Mouse (Mus musculus): ENCODE measurements around the gene Gtf2h1. TPM values are rescaled to one million over a fixed set of nuclear protein-coding genes. Genes with fewer than 3 reads are reported as not detected.

The Gtf2h1 gene
- 52.3 and 56.7 TPM in 2 replicates for polyA plus RNA-seq (2015; fragmentation: Nextera tagmentation; extraction: Ambion mirVana)

GRCm38 (mm10) chr7:46795287-46796205 is at the start of gene Gtf2h1, which contains the start of gene Hps5:
Gtf2h1 (plus strand) TSS chr7:46796103.
Hps5 (minus strand) TSS chr7:46796064.
- H3K4me3 ChIP-seq (replicated peaks; ENCODE audit: low read length), result peak within 1 kb of the TSS; percentile 95
- under 1% methylated on average over 68 of the region's 75 CpGs for WGBS

GRCm38 (mm10) chr7:46746381-46746780 is 49.5 kb upstream of the Gtf2h1 start:
- Histone ChIP-seq H3K27ac (ENCODE audit: low read length) (no peak overlapping the region), H3K4me3 (replicated peaks; ENCODE audit: low read length) (no peak overlapping the region), H3K4me2 (ENCODE audit: low read length) (no peak overlapping the region), H3K27me3 (replicated peaks; ENCODE audit: control insufficient read depth, insufficient read depth, low read length) (no peaks in the 10 kb centered on the region), H3K9ac (replicated peaks; ENCODE audit: low read depth, low read length) (no peak overlapping the region), H3K36me3 (ENCODE audit: control insufficient read depth, insufficient read depth) (no peaks in the 10 kb centered on the region), H3K9me3 (ENCODE audit: control insufficient read depth, low read length) (no peaks in the 10 kb centered on the region), H3K4me1 (replicated peaks; ENCODE audit: control insufficient read depth, insufficient read depth, low read length) (no peaks in the 10 kb centered on the region)
- 92% methylated on average over 7 of the region's 7 CpGs for WGBS
- ATAC-seq, result no peak

More at GRCm38 (mm10) chr7:46795287-46796205, at the start of gene Gtf2h1, which contains the start of gene Hps5:
- H3K9me3 ChIP-seq (ENCODE audit: control insufficient read depth, low read length), result no peaks in the 10 kb centered on the region
- no peaks in the 10 kb centered on the region; the same call in 1 of the 2 replicates for H3K36me3 ChIP-seq (ENCODE audit: control insufficient read depth, insufficient read depth)
- no peaks in the 10 kb centered on the region for H3K27me3 ChIP-seq (replicated peaks; ENCODE audit: control insufficient read depth, insufficient read depth, low read length)
- peak within 1 kb of the TSS; percentile 87 for H3K9ac ChIP-seq (replicated peaks; ENCODE audit: low read depth, low read length)
- H3K27ac ChIP-seq (ENCODE audit: low read length), result peak within 1 kb of the TSS; percentile 86
- ATAC-seq, result peak; percentile 97
- H3K4me1 ChIP-seq (replicated peaks; ENCODE audit: control insufficient read depth, insufficient read depth, low read length), result peaks cover 20% of the 10 kb centered on the region
- peak within 1 kb of the TSS; percentile 71 for H3K4me2 ChIP-seq (ENCODE audit: low read length)

GRCm38 (mm10) chr7:46748459-46748858 is 47.4 kb upstream of the Gtf2h1 start:
- Histone ChIP-seq H3K4me3 (replicated peaks; ENCODE audit: low read length) (no peak overlapping the region), H3K4me2 (ENCODE audit: low read length) (no peak overlapping the region), H3K27me3 (replicated peaks; ENCODE audit: control insufficient read depth, insufficient read depth, low read length) (no peaks in the 10 kb centered on the region), H3K9ac (replicated peaks; ENCODE audit: low read depth, low read length) (no peak overlapping the region), H3K4me1 (replicated peaks; ENCODE audit: control insufficient read depth, insufficient read depth, low read length) (no peaks in the 10 kb centered on the region), H3K27ac (ENCODE audit: low read length) (no peak overlapping the region), H3K9me3 (ENCODE audit: control insufficient read depth, low read length) (no peaks in the 10 kb centered on the region), H3K36me3 (ENCODE audit: control insufficient read depth, insufficient read depth) (no peaks in the 10 kb centered on the region)
- ATAC-seq, result no peak
- 31% methylated on average over 3 of the region's 3 CpGs for WGBS

GRCm38 (mm10) chr7:46751490-46751889 is 44.4 kb upstream of the Gtf2h1 start, which contains the start of gene Saa2:
Saa2 (plus strand) TSS chr7:46751790.
- Histone ChIP-seq H3K4me3 (replicated peaks; ENCODE audit: low read length) (no peak within 1 kb of the TSS), H3K9me3 (ENCODE audit: control insufficient read depth, low read length) (no peaks in the 10 kb centered on the region), H3K27ac (ENCODE audit: low read length) (no peak within 1 kb of the TSS), H3K4me1 (replicated peaks; ENCODE audit: control insufficient read depth, insufficient read depth, low read length) (no peaks in the 10 kb centered on the region), H3K36me3 (ENCODE audit: control insufficient read depth, insufficient read depth) (no peaks in the 10 kb centered on the region), H3K9ac (replicated peaks; ENCODE audit: low read depth, low read length) (no peak within 1 kb of the TSS), H3K4me2 (ENCODE audit: low read length) (no peak within 1 kb of the TSS), H3K27me3 (replicated peaks; ENCODE audit: control insufficient read depth, insufficient read depth, low read length) (no peaks in the 10 kb centered on the region)
- WGBS, result 80% methylated on average over 3 of the region's 3 CpGs
- no peak for ATAC-seq

GRCm38 (mm10) chr7:46761049-46761795 is 34.7 kb upstream of the Gtf2h1 start:
- H3K4me3 ChIP-seq (replicated peaks; ENCODE audit: low read length), result no peak overlapping the region
- no peak for ATAC-seq
- no peaks in the 10 kb centered on the region for H3K4me1 ChIP-seq (replicated peaks; ENCODE audit: control insufficient read depth, insufficient read depth, low read length)
- H3K27ac ChIP-seq (ENCODE audit: low read length), result no peak overlapping the region
- H3K27me3 ChIP-seq (replicated peaks; ENCODE audit: control insufficient read depth, insufficient read depth, low read length), result no peaks in the 10 kb centered on the region
- 72% methylated on average over 11 of the region's 11 CpGs for WGBS
- no peak overlapping the region for H3K9ac ChIP-seq (replicated peaks; ENCODE audit: low read depth, low read length)
- no peaks in the 10 kb centered on the region for H3K9me3 ChIP-seq (ENCODE audit: control insufficient read depth, low read length)
- H3K4me2 ChIP-seq (ENCODE audit: low read length), result no peak overlapping the region
- peaks cover 4% of the 10 kb centered on the region for H3K36me3 ChIP-seq (ENCODE audit: control insufficient read depth, insufficient read depth)

GRCm38 (mm10) chr7:46762601-46763000 is 33.3 kb upstream of the Gtf2h1 start:
- no peak overlapping the region for H3K9ac ChIP-seq (replicated peaks; ENCODE audit: low read depth, low read length)
- H3K36me3 ChIP-seq (ENCODE audit: control insufficient read depth, insufficient read depth), result peaks cover 4% of the 10 kb centered on the region
- H3K27ac ChIP-seq (ENCODE audit: low read length), result no peak overlapping the region
- no peak overlapping the region for H3K4me3 ChIP-seq (replicated peaks; ENCODE audit: low read length)
- no peak overlapping the region for H3K4me2 ChIP-seq (ENCODE audit: low read length)
- H3K4me1 ChIP-seq (replicated peaks; ENCODE audit: control insufficient read depth, insufficient read depth, low read length), result no peaks in the 10 kb centered on the region
- H3K27me3 ChIP-seq (replicated peaks; ENCODE audit: control insufficient read depth, insufficient read depth, low read length), result no peaks in the 10 kb centered on the region
- 95% methylated on average over 5 of the region's 5 CpGs for WGBS
- ATAC-seq, result no peak
- H3K9me3 ChIP-seq (ENCODE audit: control insufficient read depth, low read length), result no peaks in the 10 kb centered on the region

GRCm38 (mm10) chr7:46764672-46765071 is 31.2 kb upstream of the Gtf2h1 start:
- Histone ChIP-seq H3K27me3 (replicated peaks; ENCODE audit: control insufficient read depth, insufficient read depth, low read length) (no peaks in the 10 kb centered on the region), H3K4me1 (replicated peaks; ENCODE audit: control insufficient read depth, insufficient read depth, low read length) (no peaks in the 10 kb centered on the region), H3K36me3 (ENCODE audit: control insufficient read depth, insufficient read depth) (peaks cover 18% of the 10 kb centered on the region), H3K4me2 (ENCODE audit: low read length) (no peak overlapping the region), H3K9ac (replicated peaks; ENCODE audit: low read depth, low read length) (no peak overlapping the region), H3K4me3 (replicated peaks; ENCODE audit: low read length) (no peak overlapping the region), H3K27ac (ENCODE audit: low read length) (no peak overlapping the region), H3K9me3 (ENCODE audit: control insufficient read depth, low read length) (no peaks in the 10 kb centered on the region)
- no peak for ATAC-seq
- 67% methylated on average over 8 of the region's 8 CpGs for WGBS

- no peaks in the 10 kb centered on the region for H3K4me1 ChIP-seq (replicated peaks; ENCODE audit: control insufficient read depth, insufficient read depth, low read length)
- no peak overlapping the region for H3K9ac ChIP-seq (replicated peaks; ENCODE audit: low read depth, low read length)
- H3K9me3 ChIP-seq (ENCODE audit: control insufficient read depth, low read length), result no peaks in the 10 kb centered on the region
- H3K4me2 ChIP-seq (ENCODE audit: low read length), result no peak overlapping the region
- H3K4me3 ChIP-seq (replicated peaks; ENCODE audit: low read length), result no peak overlapping the region
- no peak for ATAC-seq
- peaks cover 25% of the 10 kb centered on the region for H3K36me3 ChIP-seq (ENCODE audit: control insufficient read depth, insufficient read depth)
- H3K27me3 ChIP-seq (replicated peaks; ENCODE audit: control insufficient read depth, insufficient read depth, low read length), result no peaks in the 10 kb centered on the region
- H3K27ac ChIP-seq (ENCODE audit: low read length), result no peak overlapping the region
Measured at GRCm38 (mm10) chr7:46767371-46767770, 28.5 kb upstream of the Gtf2h1 start.

- no peak overlapping the region for H3K4me3 ChIP-seq (replicated peaks; ENCODE audit: low read length)
- H3K27me3 ChIP-seq (replicated peaks; ENCODE audit: control insufficient read depth, insufficient read depth, low read length), result no peaks in the 10 kb centered on the region
- no peaks in the 10 kb centered on the region for H3K4me1 ChIP-seq (replicated peaks; ENCODE audit: control insufficient read depth, insufficient read depth, low read length)
- no peak overlapping the region for H3K9ac ChIP-seq (replicated peaks; ENCODE audit: low read depth, low read length)
- peaks cover 32% of the 10 kb centered on the region for H3K36me3 ChIP-seq (ENCODE audit: control insufficient read depth, insufficient read depth)
- H3K27ac ChIP-seq (ENCODE audit: low read length), result no peak overlapping the region
- ATAC-seq, result no peak
- 95% methylated on average over 7 of the region's 7 CpGs for WGBS
- H3K9me3 ChIP-seq (ENCODE audit: control insufficient read depth, low read length), result no peaks in the 10 kb centered on the region
- H3K4me2 ChIP-seq (ENCODE audit: low read length), result no peak overlapping the region
Measured at GRCm38 (mm10) chr7:46768451-46768850, 27.5 kb upstream of the Gtf2h1 start.
